Mouse (Mus musculus) gastrocnemius, postnatal 25 days (tissue): ENCODE measurements around the gene Anxa6. TPM values are rescaled to one million over a fixed set of nuclear protein-coding genes. Genes with fewer than 3 reads are reported as not detected.

ENCODE experiments used
- DNase-seq: peaks from one replicate; pipeline ENCODE4 v3.0.0; 2022
- total RNA-seq, 2 experiments: library from RNA; stranded (reverse); gene quantifications; 1 replicate in 1 of 2; 2 replicates in 1 of 2; pipeline ENCODE4 v1.2.3; 2021

The Anxa6 gene
- total RNA-seq, 2 experiments from 2014 or later: 180 to 209 TPM

GRCm38 (mm10) chr11:55031211-55031990 is 1.8 kb downstream of the Anxa6 start:
- DNase-seq: no peak

GRCm38 (mm10) chr11:55028509-55028908 is 4.7 kb downstream of the Anxa6 start:
- no peak for DNase-seq

- no peak for DNase-seq
Observed at GRCm38 (mm10) chr11:55027204-55027855, 5.9 kb downstream of the Anxa6 start.

DNA sequence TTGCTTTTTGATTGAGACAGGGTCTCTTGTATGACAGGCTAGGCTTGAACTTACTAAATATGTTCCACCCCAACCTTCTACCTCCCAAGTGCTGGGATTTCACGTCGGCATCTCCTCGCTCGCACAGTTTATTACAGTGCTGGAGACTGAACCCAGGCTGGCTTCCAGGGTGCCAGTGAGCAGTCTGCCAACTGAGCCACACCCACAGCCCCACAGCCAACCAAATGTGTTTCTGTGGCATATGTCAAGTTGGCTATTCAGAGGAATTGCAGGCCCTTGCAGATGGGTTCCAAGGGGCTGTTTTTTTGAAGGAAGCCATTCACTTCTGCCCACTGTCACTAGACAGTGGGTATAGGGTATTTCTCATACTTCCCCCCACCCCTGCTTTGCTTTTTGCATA is 7.3 kb downstream of the Anxa6 start:
- DNase-seq: peak; percentile 62

DNA sequence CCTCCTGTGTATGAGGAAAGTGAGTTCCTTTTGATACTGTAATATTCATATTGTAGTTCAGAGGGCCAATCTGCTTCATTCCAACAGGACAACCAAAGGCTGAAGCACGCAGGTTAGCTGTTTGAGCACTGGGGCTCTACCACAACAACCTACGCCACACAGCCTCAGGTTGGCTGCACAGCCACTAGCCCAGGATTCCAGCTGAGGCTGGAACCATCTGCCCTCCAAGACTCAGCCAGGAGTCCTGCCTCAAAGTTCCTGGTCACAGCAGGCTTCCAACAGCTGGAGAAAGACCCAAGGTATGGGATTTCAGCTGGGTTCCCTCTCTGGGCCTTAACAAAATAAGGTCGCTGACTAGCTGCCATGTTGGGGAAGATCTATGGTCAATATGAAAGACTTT is 9.7 kb downstream of the Anxa6 start:
- peak; percentile 28 for DNase-seq

- peak; percentile 89 for DNase-seq
Observed at GRCm38 (mm10) chr11:55023049-55023564, 10.1 kb downstream of the Anxa6 start.

- DNase-seq: no peak
Observed at GRCm38 (mm10) chr11:55022508-55022907, 10.7 kb downstream of the Anxa6 start.

GRCm38 (mm10) chr11:55021859-55022258 is 11.4 kb downstream of the Anxa6 start:
- DNase-seq: no peak

DNA sequence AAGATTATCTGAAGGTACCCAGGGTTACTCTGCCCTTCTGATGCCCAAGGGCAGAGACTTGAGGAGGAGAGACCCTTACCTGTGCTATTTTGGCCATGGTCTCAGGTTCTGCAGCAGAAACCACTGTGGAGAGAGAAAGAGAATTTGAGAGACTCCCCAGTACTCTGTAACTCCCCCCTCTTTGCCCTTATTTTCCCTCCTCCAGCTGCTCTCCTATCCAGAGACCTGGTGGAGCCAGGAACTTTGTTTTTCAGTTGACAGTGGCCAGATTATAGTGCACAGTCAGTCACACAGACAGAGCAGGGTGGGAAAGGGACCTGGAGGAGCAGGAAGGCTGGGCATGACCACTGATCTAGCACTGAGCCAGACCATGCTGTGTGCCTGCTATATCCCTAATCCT is 11.8 kb downstream of the Anxa6 start:
- no peak for DNase-seq

- DNase-seq: no peak
Observed at GRCm38 (mm10) chr11:55019711-55020110, 13.5 kb downstream of the Anxa6 start.

- DNase-seq: no peak
Observed at GRCm38 (mm10) chr11:55018034-55018433, 15.2 kb downstream of the Anxa6 start.

GRCm38 (mm10) chr11:55017201-55017600 is 16.0 kb downstream of the Anxa6 start:
- no peak for DNase-seq

- no peak for DNase-seq
Observed at GRCm38 (mm10) chr11:55016758-55017157, 16.5 kb downstream of the Anxa6 start.

- DNase-seq: peak; percentile 79
Observed at GRCm38 (mm10) chr11:55015831-55016241, 17.4 kb downstream of the Anxa6 start.

- no peak for DNase-seq
Observed at GRCm38 (mm10) chr11:55015264-55015663, 18.0 kb downstream of the Anxa6 start.

- DNase-seq: no peak
Observed at GRCm38 (mm10) chr11:55013802-55014201, 19.4 kb downstream of the Anxa6 start.

DNA sequence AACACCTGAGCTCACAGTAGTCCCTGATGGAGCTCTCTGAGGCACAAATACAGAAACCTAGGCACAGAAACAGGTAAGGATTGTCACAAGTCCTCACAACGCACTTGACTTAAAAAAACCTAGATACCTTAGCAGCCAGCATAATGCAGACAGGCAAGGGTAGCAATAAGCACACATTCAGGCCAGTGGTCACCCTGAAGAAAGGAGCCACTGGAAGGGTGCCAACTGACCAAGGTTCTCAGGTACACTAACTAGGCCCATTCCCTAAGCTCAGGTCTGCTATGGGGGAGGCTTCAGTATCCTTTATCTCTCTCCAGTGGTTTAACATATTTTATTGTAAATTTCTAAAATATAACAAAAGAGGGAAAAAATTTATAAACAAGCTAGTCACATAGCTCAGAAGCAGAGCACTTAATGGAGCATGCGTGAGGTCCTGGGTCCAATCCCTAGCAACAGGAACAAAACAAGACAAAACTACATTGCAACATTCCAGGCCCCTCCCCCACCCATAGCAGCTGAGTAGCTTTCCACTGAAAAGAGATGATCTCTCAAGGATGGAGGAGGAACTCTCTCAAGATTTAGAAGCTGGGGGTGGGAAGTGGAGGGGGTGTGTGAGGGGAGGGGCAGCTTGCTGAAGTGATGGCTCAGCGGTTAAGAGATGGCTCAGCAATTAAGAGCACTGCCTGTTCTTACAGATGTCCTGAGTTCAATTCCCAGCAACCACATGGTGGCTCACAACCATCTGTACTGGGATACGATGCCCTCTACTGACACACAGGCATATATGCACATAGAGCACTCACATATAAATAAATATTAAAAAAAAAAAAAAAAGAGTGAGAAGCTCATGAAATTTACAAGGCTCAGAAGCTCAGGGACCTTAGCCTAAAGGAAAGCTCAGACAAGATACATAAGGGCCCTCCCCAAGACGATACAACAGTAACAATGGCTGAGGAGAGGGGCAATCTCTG is 20.4 kb downstream of the Anxa6 start:
- DNase-seq: peak; percentile 53

DNA sequence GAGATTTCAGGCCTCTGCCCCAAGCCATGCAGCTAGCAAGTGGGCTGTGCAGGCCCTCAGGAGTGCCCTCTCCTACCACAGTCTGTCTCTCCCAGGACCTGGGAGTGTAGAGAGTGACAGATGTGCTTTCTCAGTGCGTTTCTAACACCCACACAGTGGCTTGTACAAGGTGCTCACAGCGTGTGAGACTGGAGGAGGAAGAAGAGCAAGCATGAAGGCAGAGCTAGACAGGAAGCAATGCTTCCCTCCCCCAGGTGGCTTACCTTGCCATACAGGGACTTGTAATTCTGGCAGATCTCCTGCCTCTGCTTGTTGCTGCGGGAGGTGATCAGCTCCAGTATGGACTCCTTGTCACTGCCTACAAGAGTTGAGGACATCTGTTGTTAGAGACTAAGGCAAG is 21.8 kb downstream of the Anxa6 start:
- DNase-seq: no peak

DNA sequence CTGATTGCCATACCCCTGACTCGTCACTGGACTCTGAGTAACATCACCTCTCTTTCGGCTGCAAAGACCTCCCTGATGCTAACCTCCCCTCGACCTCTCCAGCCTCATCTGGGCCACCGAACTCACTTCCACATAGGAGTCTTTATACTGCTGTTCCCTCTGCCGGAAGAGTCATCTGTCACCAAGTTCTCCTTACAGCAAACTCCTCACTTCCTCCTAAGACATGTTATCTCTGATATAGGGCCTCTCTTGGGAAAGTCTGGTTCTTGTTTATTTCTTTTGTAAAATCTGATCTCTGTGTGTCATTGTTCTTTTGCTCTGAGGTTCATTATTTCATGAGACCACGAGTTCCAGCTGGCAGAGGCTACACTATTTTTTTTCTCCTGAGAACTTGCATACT is 25.0 kb downstream of the Anxa6 start:
- DNase-seq: no peak

GRCm38 (mm10) chr11:55005684-55006083 is 27.6 kb downstream of the Anxa6 start:
- no peak for DNase-seq

DNA sequence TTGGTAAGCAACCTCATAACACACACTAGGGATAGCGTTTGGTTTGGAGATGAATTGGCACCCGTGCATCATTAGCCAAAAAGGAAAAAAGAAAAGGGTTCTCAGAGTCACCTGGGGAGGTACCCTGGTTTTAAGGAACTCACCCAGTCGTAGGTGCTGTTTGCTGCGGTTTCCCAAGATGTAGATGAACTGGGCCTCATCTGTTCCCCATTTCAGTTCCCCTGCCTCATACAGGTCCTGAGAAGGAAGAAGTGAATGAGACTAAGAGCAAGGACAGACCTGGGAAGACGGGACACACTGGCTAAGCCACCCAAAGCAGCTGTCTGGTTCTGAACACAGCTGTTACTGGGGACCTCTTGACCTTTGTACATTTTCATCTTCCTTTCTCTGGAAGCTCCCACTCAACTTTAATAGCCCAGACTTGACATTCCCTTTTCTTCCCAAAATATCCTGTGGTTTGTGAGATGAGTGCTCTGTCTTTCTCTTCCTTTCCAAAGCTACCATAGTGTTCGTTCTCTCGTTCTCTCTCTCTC is 28.2 kb downstream of the Anxa6 start:
- DNase-seq: no peak

- DNase-seq: no peak
Observed at GRCm38 (mm10) chr11:54998708-54999107, 34.5 kb downstream of the Anxa6 start.
